Mouse (Mus musculus) liver, embryonic 14.5 days (tissue): ENCODE data around the gene Naaladl1.

Source experiments
- CTCF ChIP-seq: IDR thresholded peaks from 2 replicates; pipeline ENCODE4 v1.5.1; 2016; ENCODE audit warnings: antibody characterized with exemption, low read depth, control low read depth
- EP300 ChIP-seq: IDR thresholded peaks from 2 replicates; pipeline ENCODE4 v1.6.1; 2016; ENCODE audit warnings: antibody characterized with exemption, low read depth

GRCm38 (mm10) chr19:6127760-6128341 lies 22.3 kb downstream of the Naaladl1 start, which contains the start of gene Snx15:
- TF ChIP-seq EP300 (no peak; the same call in 1 of the 2 replicates), CTCF (peak; percentile 32; the same call in 1 of the 2 replicates)
